Comparison of ENCODE assay signal across 27 mouse cellular contexts in genomic region chr2:27265819-27266218, GRCm38 (mm10). TPM values are rescaled to one million over a fixed set of nuclear protein-coding genes. Genes with fewer than 3 reads are reported as not detected.
A peak's percentile ranks its signal among the peaks of the same experiment; 100 is the strongest.
DNase-seq lines count a peak whose midpoint lies in the region; ATAC-seq and TF ChIP-seq lines count a peak whose summit lies in the region.
"Had no signal": no experiment of that assay in that cellular context is flagged by ENCODE, and none has a peak within 500 bp of the region (broad histone marks: within the 10 kb centered on the region; RNA-seq: fewer than 3 reads in every experiment).

No protein-coding gene starts in this region.

- peaks cover 15% of the 10 kb centered on the region for H3K36me3 ChIP-seq in midbrain, embryonic 11.5 days (ENCODE audit: control insufficient read depth, insufficient read depth, low read length)
- peaks cover 49% of the 10 kb centered on the region for H3K36me3 ChIP-seq in midbrain, postnatal 0 days (ENCODE audit: insufficient read depth, low read length)

- H3K4me3 ChIP-seq in midbrain, embryonic 11.5 days (ENCODE audit: low read depth, low read length), result no peak overlapping the region
- no peak overlapping the region for H3K4me3 ChIP-seq in midbrain, postnatal 0 days (ENCODE audit: low read depth, low read length)
- H3K4me3 ChIP-seq: embryonic facial prominence, embryonic 10.5 days; embryonic facial prominence, embryonic 13.5 days; erythroblast, embryonic 14.5 days; forebrain, embryonic 12.5 days; forebrain, embryonic 15.5 days; hindbrain, embryonic 12.5 days; hindbrain, embryonic 15.5 days had no signal

- H3K4me2 ChIP-seq in midbrain, embryonic 11.5 days, result no peak overlapping the region
- H3K4me2 ChIP-seq in midbrain, postnatal 0 days (ENCODE audit: low read depth, low read length, poor library complexity, severe bottlenecking), result no peak overlapping the region
- H3K4me2 ChIP-seq: embryonic facial prominence, embryonic 13.5 days; forebrain, embryonic 12.5 days; forebrain, embryonic 15.5 days; heart, embryonic 11.5 days; hindbrain, embryonic 12.5 days; hindbrain, embryonic 15.5 days had no signal

- peak; percentile 8 for DNase-seq in midbrain, embryonic 11.5 days (ENCODE audit: low spot score, missing footprints)
- no peak for DNase-seq in midbrain, postnatal 0 days (ENCODE audit: low spot score)
- DNase-seq in layer of hippocampus, postnatal 10 days (ENCODE audit: low spot score in 2 of 2), result no peak
- no peak for DNase-seq in right cerebral cortex, adult 18-20 months
- DNase-seq in cerebellum, adult 9-10 months, result no peak
- DNase-seq: adrenal gland, postnatal 10 days; adrenal gland, postnatal 36 days; cerebellum, adult 11-12 months; cerebellum, adult 9-11 months; cerebellum, postnatal 25 days; embryo, embryonic 11 days; gastrocnemius, postnatal 10 days; gastrocnemius, postnatal 36 days; heart, adult 11 months had no signal

- no peak overlapping the region for H3K27ac ChIP-seq in midbrain, embryonic 11.5 days (ENCODE audit: low read depth, low read length)
- no peak overlapping the region for H3K27ac ChIP-seq in midbrain, postnatal 0 days (ENCODE audit: low read depth, low read length)
- H3K27ac ChIP-seq: embryonic facial prominence, embryonic 10.5 days; embryonic facial prominence, embryonic 13.5 days; forebrain, embryonic 12.5 days; forebrain, embryonic 15.5 days; hindbrain, embryonic 12.5 days; hindbrain, embryonic 15.5 days had no signal

- ATAC-seq in midbrain, embryonic 11.5 days (ENCODE audit: low FRiP score), result no peak
- no peak for ATAC-seq in midbrain, postnatal 0 days (ENCODE audit: low FRiP score)
- ATAC-seq in common myeloid progenitor, adult 5-6 weeks (replicated peaks; ENCODE audit: low read depth, poor library complexity, severe bottlenecking), result peak; percentile 33
- 0 out of 2 replicates have a peak, but pooled peaks have one; percentile 27 for ATAC-seq in monocyte, adult 5-6 weeks (replicated peaks; ENCODE audit: insufficient number of reproducible peaks, low FRiP score, low TSS enrichment, poor library complexity, severe bottlenecking)
- ATAC-seq: forebrain, embryonic 15.5 days; Patski had no signal

- WGBS in midbrain, embryonic 11.5 days, result 88% methylated on average over 3 of the region's 3 CpGs
- 90% methylated on average over 3 of the region's 3 CpGs for WGBS in midbrain, postnatal 0 days

- TF ChIP-seq CTCF in midbrain, postnatal 0 days (IDR thresholded peaks at IDR 0.05), result no peak

- H3K9ac ChIP-seq in midbrain, embryonic 11.5 days (ENCODE audit: low read length), result no peak overlapping the region
- H3K9ac ChIP-seq in midbrain, postnatal 0 days (replicated peaks; ENCODE audit: low read length, poor library complexity, severe bottlenecking), result no peak overlapping the region
- H3K9ac ChIP-seq: embryonic facial prominence, embryonic 13.5 days; forebrain, embryonic 12.5 days; forebrain, embryonic 15.5 days; hindbrain, embryonic 12.5 days; hindbrain, embryonic 15.5 days had no signal

- H3K27me3 ChIP-seq in midbrain, embryonic 11.5 days (ENCODE audit: control insufficient read depth, insufficient read depth, low read length), result no peaks in the 10 kb centered on the region
- H3K27me3 ChIP-seq in midbrain, postnatal 0 days (ENCODE audit: insufficient read depth, low read length), result no peaks in the 10 kb centered on the region
- H3K27me3 ChIP-seq: embryonic facial prominence, embryonic 13.5 days; forebrain, embryonic 12.5 days; forebrain, embryonic 15.5 days; hindbrain, embryonic 12.5 days; hindbrain, embryonic 15.5 days; Patski had no signal

- no peaks in the 10 kb centered on the region for H3K9me3 ChIP-seq in midbrain, embryonic 11.5 days (ENCODE audit: control insufficient read depth, low read length)
- H3K9me3 ChIP-seq in midbrain, postnatal 0 days (ENCODE audit: low read length), result peaks cover 2% of the 10 kb centered on the region; the same call in 1 of the 2 replicates
- H3K9me3 ChIP-seq: embryonic facial prominence, embryonic 10.5 days; embryonic facial prominence, embryonic 13.5 days; forebrain, embryonic 12.5 days; forebrain, embryonic 15.5 days; G1E; hindbrain, embryonic 12.5 days; hindbrain, embryonic 15.5 days had no signal

- no peaks in the 10 kb centered on the region for H3K4me1 ChIP-seq in midbrain, embryonic 11.5 days (ENCODE audit: control insufficient read depth, insufficient read depth, low read length)
- H3K4me1 ChIP-seq in midbrain, postnatal 0 days (ENCODE audit: insufficient read depth, low read length), result no peaks in the 10 kb centered on the region
- H3K4me1 ChIP-seq: embryonic facial prominence, embryonic 10.5 days; embryonic facial prominence, embryonic 13.5 days; forebrain, embryonic 12.5 days; forebrain, embryonic 15.5 days; hindbrain, embryonic 12.5 days; hindbrain, embryonic 15.5 days had no signal

RNA-seq across cellular contexts. Expression of gene Sardh, which starts 17.7 kb away (rescaled TPM):
- 3.6 and 4.4 TPM in 2 replicates for polyA plus RNA-seq in midbrain, embryonic 11.5 days (2014; fragmentation: Nextera tagmentation; extraction: Ambion mirVana)
- total RNA-seq in midbrain, postnatal 0 days (2014; rRNA removed), result 9.5 and 11.8 TPM in 2 replicates
- 7.4 and 8.9 TPM in 2 replicates for polyA plus RNA-seq in midbrain, postnatal 0 days (2015; fragmentation: Nextera tagmentation; extraction: Ambion mirVana)
- 1.1 and 4.2 TPM in 2 replicates for total RNA-seq in common myeloid progenitor, adult 5-6 weeks (2017)
- not detected in 3 replicates for total RNA-seq in monocyte, adult 5-6 weeks (2017)
- 10 to 100 TPM; 10.0 to 11.2 TPM for total RNA-seq in layer of hippocampus, postnatal 10 days (2021)
- total RNA-seq: hematopoietic stem cell, adult 5-6 weeks had no signal
- polyA plus RNA-seq: G1E had no signal

Comparison
In these comparisons a context has a peak if more than half of its experiments do, and no peak if none do; other contexts are left out.
1. ATAC-seq: peak in common myeloid progenitor, adult 5-6 weeks (single experiment) and monocyte, adult 5-6 weeks (single experiment); none in midbrain, embryonic 11.5 days (single experiment) and midbrain, postnatal 0 days (single experiment).